Mouse (Mus musculus) mature B cell (primary cell): ENCODE data around the gene Tet1.
"Not testable (repeated sequence)": the region's sequence is repeated elsewhere in the genome, so short reads cannot be mapped to it uniquely, and the experiment has no call there.

Experiments used
- in situ Hi-C: fragments of 300-500 bp; cut with MboI; formaldehyde crosslinking; loops from 2 replicates; pipeline ENCODE4 v1.14.3; 2019

The Tet1 gene

DNA sequence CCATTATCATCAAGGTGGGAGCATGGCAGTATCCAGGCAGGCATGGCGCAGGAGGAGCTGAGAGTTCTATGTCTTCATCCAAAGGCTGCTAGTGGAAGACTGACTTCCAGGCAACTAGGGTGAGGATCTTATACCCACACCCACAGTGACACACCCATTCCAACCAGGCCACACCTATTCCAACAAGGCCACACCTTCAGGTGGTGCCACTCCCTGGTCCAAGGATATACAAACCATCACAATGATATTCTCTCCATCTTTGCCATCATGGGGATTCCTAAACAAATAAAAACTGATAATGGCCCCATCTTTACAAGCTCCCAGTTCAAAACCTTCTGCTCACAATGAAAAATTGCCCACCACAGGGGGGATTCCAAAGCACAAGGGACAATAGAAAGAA is at the start of gene Tet1:
Gene Tet1 (minus strand): TSS at position 101 of the 400 bp plus-strand sequence.
- in situ Hi-C loops = not testable (repeated sequence)

DNA sequence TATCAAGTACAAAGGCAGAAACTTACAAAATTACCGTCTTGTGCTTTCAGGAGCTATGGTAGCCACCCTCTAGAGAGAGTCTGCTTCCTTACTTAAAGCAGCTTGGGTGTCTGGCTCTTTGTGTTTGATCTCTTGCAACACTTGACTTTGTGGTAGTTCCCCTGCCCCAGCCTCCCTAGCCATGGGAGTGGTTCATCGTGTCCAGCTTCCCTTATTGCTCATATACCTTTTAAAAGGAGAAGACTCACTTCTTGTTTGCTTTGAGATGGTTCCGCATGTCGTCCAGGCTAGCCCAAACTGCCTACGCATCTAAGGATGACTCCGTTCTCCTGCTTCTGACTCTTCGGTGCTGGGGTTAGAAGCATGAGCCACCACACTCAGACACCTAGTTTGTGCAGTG is 39.8 kb upstream of the Tet1 start:
- in situ Hi-C loops = no loop called here

DNA sequence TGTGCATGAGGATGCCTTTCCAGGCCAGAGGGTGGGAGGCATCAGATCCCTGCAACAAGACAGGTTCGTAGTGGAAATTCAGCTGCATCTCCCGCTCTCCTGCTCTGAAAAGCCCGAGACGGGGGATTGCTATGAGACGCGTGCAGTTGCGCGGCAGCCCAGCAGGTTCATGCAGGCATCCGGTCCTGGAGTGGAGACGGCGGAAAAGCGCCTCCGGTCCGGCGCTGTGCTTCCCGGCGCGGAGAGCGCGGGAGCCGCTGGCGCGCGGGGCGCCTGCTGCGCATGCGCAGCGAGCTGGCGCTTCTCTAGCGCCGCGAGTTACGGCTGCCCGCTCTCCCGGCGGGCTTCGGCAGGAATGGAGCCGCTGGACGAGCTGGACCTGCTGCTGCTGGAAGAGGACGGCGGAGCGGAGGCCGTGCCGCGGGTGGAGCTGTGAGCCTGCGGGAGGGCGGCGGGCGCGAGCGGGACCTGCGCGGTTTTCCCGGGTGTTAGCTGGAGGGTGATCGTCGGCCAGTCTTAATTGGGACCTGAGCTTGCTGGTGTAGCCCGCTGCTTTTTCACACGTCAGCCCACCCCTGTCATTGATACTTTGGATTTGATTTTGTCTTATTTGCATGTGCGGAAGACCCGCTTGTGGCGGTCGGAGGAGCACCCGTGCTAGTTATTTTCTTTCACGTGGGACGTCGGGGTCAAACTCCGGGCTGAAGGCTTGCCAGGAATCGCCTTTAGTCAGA is 38.1 kb upstream of the Tet1 start, which contains the start of gene Dna2:
Gene Dna2 (plus strand): TSS at position 289 of the 734 bp plus-strand sequence.
- in situ Hi-C loops = no loop called here

- in situ Hi-C loops = no loop called here
Measured at GRCm38 (mm10) chr10:62944975-62945580, 36.3 kb upstream of the Tet1 start.

DNA sequence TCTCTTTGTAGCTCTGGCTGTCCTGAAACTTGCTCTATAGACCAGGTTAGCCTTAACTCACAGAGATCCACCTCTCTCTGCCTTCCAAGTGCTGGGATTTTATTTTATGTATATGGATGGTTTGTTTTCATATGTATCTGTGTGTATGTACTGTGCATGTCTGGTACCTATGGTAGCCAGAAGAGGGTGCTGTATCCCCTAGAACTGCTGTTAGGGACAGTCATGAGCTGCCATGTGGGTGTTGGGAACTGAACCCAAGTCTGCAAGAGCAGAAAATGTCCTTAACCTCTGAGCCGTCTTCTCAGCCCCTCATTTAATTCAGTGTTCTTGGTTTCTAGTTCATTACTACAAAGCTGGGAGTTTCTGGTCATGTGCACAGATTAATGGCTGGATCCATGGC is 23.6 kb upstream of the Tet1 start:
- in situ Hi-C loops = no loop called here

DNA sequence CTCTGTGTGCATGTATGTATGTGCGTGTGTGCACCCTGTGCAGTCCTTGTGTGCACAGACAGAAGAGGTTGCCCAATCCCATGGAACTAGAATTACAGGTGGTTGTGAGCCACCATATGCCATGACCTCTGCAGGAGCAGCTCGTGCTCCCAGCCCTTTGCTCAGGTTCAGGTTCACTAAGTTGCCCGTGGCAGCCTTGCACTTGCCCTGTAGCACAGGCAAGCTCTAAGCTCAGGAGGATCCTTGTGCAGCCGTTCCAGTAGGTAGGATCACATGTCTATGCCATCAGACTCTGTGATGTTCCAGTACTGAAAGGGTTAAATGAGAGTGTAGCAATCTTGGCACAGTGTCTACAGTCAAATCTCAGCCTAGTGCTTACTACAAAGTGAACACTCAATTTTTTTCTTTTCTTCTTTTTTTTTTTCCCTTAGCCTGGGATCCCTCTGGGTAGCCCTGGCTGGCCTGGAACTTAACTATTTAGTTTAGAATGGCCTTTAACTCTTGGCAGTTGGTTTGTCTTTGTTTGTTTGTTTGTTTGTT is 15.4 kb upstream of the Tet1 start:
- in situ Hi-C loops = no loop called here

- in situ Hi-C loops = no loop called here
Measured at GRCm38 (mm10) chr10:62920766-62921156, 12.0 kb upstream of the Tet1 start.

- in situ Hi-C loops = no loop called here
Measured at GRCm38 (mm10) chr10:62919925-62920765, 11.3 kb upstream of the Tet1 start, which contains the start of gene Slc25a16. Gene Slc25a16 (plus strand): TSS chr10:62920633.

GRCm38 (mm10) chr10:62918985-62919384 is 10.2 kb upstream of the Tet1 start:
- in situ Hi-C loops = no loop called here

DNA sequence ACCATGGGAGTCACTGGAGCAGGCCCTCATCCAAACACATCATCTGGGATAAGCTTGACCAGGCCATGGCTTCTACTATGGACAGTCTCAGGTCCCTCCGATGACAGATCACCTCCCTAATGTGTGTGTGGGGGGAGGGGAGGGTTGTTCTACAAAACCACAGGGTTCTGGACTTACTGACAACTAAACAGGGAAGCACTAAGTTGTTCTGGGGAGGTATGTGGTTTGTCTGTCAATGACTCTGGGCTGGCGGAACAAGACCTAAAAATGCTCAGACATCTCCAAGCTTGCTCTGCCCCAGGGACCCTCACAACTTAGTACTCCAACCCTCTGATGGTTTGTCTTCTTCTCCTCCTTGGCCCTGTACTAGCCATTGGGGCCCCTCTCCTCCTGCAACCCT is 2.3 kb upstream of the Tet1 start:
- in situ Hi-C loops = no loop called here

DNA sequence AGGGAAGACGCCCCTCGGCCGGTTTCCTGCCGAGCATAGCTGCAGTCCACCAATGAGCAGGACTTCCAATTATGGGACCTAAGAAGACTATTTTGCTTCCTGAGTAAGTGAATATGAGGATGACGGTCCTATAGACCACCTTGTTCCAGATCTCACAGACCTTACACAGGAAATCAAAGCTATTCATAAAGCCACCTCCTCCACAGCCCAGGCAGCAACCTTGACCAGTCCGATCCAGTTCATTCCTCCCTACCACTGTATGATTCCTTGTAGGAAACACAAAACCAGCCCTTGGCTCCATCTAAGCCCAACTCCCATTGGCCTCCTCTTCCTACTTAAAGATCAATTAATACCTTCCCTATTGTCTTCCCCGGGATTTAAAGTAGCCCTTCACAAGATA is 2.5 kb downstream of the Tet1 start:
- in situ Hi-C loops = no loop called here

- in situ Hi-C loops = no loop called here
Measured at GRCm38 (mm10) chr10:62902829-62903228, 6.0 kb downstream of the Tet1 start.

DNA sequence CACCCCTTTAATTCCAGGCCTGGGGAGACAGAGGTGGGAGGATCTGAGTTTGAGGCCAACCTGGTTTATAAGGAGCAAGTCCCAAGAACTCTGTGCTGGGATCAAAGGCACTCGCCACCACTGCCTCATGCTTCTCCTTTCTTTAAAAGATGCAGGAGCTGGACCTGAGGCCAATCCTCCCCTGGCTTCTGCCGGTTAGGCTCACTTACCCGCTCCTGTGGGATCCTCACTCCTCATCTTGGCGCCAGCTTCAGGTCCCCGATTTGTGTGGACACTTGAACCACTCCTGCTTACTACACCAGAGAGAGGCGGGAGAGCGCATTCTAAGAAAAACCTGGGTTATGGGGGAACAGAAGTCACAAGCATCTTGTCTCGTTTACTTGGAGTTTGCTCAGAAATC is 7.0 kb downstream of the Tet1 start:
- in situ Hi-C loops = no loop called here

GRCm38 (mm10) chr10:62900144-62900543 is 8.7 kb downstream of the Tet1 start:
- in situ Hi-C loops = no loop called here

DNA sequence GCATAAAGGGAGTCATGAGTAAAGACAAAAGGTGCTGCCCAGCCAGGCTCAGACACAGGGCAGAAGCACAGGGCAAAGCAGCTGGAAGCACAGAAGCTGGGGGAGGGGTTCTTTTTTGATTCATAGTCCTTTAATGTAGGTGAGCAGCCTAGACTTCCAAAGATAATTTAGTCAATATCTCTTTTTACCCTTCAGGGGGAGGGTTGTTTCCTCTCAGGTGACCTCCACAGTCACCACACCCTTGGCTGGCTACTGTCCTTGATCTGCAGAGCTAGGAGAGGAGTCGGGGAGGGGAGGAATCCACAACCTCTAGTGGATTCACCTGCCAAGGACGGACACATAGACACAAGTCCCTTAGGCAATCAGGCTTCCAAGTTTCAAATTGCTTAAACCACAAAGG is 10.7 kb downstream of the Tet1 start:
- in situ Hi-C loops = no loop called here

- in situ Hi-C loops = no loop called here
Measured at GRCm38 (mm10) chr10:62897437-62897836, 11.4 kb downstream of the Tet1 start.

DNA sequence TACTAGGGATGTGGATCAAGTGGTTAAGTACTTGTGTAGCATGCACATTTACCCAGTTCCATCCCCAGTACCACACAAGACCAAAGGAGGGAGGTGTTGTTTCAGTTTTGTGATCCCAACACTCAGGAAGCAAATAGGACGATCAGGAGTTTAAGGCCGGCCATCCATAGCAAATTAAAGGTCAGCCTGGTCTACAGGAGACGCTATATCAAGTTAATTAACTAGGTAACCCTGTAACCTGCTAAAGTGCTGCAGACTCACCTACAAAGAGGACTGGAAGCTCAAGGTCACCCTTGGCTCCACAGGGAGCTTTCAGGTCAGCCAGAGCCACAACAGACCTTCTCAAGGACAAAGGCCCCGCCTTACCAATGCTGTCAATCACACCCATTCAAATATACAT is 12.0 kb downstream of the Tet1 start:
- in situ Hi-C loops = no loop called here

GRCm38 (mm10) chr10:62896035-62896434 is 12.8 kb downstream of the Tet1 start:
- in situ Hi-C loops = no loop called here

DNA sequence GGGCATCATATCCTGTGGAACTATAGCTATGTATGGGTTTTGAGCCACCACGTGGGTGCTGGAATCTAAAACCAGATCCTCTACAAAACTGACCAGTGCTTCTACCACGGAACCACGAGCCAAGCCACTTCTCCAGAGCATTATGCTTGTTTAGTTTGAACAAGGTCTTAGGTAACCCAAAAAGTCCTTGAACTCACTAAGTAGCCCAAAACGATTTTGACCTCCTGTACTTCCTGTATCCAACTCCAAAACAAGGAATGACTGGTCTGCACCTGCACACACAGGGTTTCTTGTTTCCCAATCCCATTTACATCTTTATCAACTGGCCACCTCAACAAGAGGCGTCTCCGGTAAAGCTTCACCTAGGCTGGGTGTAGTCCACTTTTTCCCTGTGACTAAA is 13.4 kb downstream of the Tet1 start:
- in situ Hi-C loops = no loop called here

- in situ Hi-C loops = no loop called here
Measured at GRCm38 (mm10) chr10:62894447-62894846, 14.3 kb downstream of the Tet1 start.

DNA sequence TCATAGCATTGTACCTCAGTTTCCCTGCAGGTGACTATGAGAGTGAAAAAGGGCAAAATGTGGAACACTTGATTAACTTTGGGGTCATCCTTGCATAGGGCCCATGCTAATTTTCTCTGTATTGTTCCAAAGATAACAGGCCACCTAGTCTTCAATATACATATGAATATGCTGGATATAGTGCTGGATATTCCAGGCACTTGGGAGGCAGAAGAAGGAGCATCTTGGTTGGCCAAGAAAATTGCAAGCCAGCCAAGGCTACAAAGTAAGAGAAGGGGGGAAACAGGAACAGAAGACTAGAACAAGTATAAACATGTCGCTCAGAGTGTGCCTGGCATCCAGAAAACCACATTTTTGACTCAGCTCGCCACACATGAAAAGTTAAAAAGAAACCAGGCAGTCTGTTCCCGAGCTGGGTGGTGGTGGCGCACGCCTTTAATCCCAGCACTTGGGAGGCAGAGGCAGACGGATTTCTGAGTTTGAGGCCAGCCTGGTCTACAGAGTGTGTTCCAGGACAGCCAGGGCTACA is 15.4 kb downstream of the Tet1 start:
- in situ Hi-C loops = no loop called here

GRCm38 (mm10) chr10:62892549-62893232 is 16.1 kb downstream of the Tet1 start:
- in situ Hi-C loops = no loop called here
